Mouse (Mus musculus) cerebellum, adult 2 months (tissue): ENCODE data around the gene Rpl23.

Source experiments
- CTCF ChIP-seq: fragments of 200-500 bp; IDR thresholded peaks from 2 replicates; pipeline ENCODE4 v1.5.1; 2011; ENCODE audit warnings: low read depth, mild to moderate bottlenecking, control low read depth, low read length, moderate library complexity, borderline replicate concordance; ENCODE audit not compliant: insufficient read depth
- POLR2A ChIP-seq: fragments of 200-500 bp; IDR thresholded peaks from 2 replicates; pipeline ENCODE4 v1.6.1; 2011; ENCODE audit warnings: low read length, control low read depth, borderline replicate concordance; ENCODE audit not compliant: insufficient read depth

DNA sequence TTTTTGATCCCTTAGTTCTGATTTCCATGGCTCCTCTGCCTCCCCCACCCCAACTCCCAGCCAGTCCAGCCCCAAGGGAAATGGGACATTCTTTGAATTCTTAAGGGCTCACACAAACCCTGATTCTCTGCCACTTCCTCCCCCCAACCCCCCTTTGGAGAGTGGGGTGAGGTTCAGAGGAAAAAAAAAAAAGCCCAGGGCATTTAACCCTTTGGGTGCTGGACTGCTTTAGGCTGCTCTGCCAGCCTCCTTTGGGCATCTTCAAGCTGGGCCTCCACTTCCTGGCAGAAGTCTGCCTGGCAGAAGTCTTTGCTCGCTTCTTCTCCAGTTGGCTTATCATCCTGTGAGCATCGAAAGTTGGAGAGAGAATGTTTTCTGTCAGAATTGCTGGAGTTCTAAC is 25.9 kb upstream of the Rpl23 start:
- TF ChIP-seq POLR2A (no peak), CTCF (no peak)
